Mouse (Mus musculus) midbrain, embryonic 15.5 days (tissue): ENCODE data around the gene Smagp. TPM values are rescaled to one million over a fixed set of nuclear protein-coding genes. Genes with fewer than 3 reads are reported as not detected.

Source experiments
- ATAC-seq: fragments of 200-750 bp; cut with Nextera tagmentation; replicated peaks from 2 replicates; pipeline ENCODE4 v1.8.0; 2017; ENCODE audit warnings: moderate TSS enrichment
- H3K27ac ChIP-seq: fragments of 300-500 bp; sonication (generic); 2 replicates; pipeline ENCODE4 v1.5.1; 2015; ENCODE audit warnings: mild to moderate bottlenecking, inconsistent platforms
- H3K27me3 ChIP-seq: fragments of 300-500 bp; sonication (generic); replicated peaks from 2 replicates; pipeline ENCODE4 v1.6.1; 2015; ENCODE audit warnings: inconsistent platforms
- H3K36me3 ChIP-seq: fragments of 300-500 bp; sonication (generic); replicated peaks from 2 replicates; pipeline ENCODE4 v1.6.1; 2015; ENCODE audit warnings: inconsistent platforms
- H3K4me1 ChIP-seq: fragments of 300-500 bp; sonication (generic); 2 replicates; pipeline ENCODE4 v1.6.1; 2015; ENCODE audit warnings: inconsistent platforms
- H3K4me2 ChIP-seq: fragments of 300-500 bp; sonication (generic); 2 replicates; pipeline ENCODE4 v1.6.1; 2015; ENCODE audit warnings: inconsistent platforms, mild to moderate bottlenecking, moderate library complexity
- H3K4me3 ChIP-seq: fragments of 300-500 bp; sonication (generic); 2 replicates; pipeline ENCODE4 v1.5.1; 2015; ENCODE audit warnings: mild to moderate bottlenecking, inconsistent platforms
- H3K9ac ChIP-seq: fragments of 300-500 bp; sonication (generic); 2 replicates; pipeline ENCODE4 v1.6.1; 2015; ENCODE audit warnings: mild to moderate bottlenecking, inconsistent platforms
- H3K9me3 ChIP-seq: fragments of 300-500 bp; sonication (generic); 2 replicates; pipeline ENCODE4 v1.6.1; 2016; ENCODE audit warnings: inconsistent platforms
- WGBS: fragments of 180-500 bp; shearing (Covaris S2); methylation state at CpG from one replicate; pipeline ENCODE4 v1.1.7; 2015; ENCODE audit warnings: mixed read lengths; 5-methylcytosine and 5-hydroxymethylcytosine counted together
- polyA plus RNA-seq: library from polyadenylated mRNA; unstranded; fragments of >200 nt; fragmentation: Nextera tagmentation; extraction: Ambion mirVana; gene quantifications from 2 replicates; pipeline ENCODE4 v1.2.1, GENCODE M21; 2015

Smagp gene
- polyA plus RNA-seq, 1 experiment from 2014 or later = 4.0 TPM

GRCm38 (mm10) chr15:100598883-100599275 lies 37.9 kb downstream of the Smagp start:
- peak overlapping the region; percentile 89 for H3K27ac ChIP-seq
- H3K9me3 ChIP-seq = no peaks in the 10 kb centered on the region
- H3K4me3 ChIP-seq = peak overlapping the region; percentile 86
- H3K4me1 ChIP-seq = peaks cover 16% of the 10 kb centered on the region
- no peaks in the 10 kb centered on the region for H3K36me3 ChIP-seq
- H3K4me2 ChIP-seq = peak overlapping the region; percentile 76
- under 1% methylated on average over 12 of the region's 12 CpGs for WGBS
- H3K9ac ChIP-seq = peak overlapping the region; percentile 86
- H3K27me3 ChIP-seq = peaks cover 3% of the 10 kb centered on the region
- peak; percentile 72 for ATAC-seq

DNA sequence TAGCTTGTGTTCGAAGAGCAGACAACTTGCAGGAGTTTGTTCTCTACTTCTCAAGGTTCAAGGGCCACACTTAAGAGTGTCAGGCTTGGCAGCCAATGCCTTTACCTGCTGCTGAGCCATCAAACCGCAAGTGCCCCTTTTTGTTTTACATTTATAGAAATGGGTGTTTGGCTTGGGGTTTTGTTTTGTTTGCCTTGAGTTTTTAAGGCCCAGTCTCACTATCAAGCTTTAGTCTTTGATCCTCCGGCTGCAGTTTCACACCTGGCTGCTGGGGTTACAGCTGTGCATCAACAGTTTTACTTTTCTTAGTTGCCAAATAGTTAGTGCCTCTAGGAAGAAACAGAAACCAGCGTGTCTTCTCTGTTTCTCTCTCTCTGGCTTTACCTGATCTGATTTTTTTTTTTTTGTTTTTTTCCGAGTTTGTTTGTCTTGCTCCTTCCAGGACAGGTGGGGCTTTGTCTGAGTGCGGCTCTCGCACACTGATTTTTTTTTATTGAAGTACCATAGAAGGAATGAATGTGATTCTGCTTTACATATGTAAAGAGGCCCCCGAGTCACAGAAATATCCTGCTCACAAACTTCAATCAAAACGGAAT lies 38.4 kb downstream of the Smagp start:
- WGBS = 25% methylated on average over 9 of the region's 9 CpGs
- no peak for ATAC-seq
- Histone ChIP-seq H3K4me3 (peak overlapping the region; percentile 86), H3K4me2 (peak overlapping the region; percentile 76), H3K9me3 (no peaks in the 10 kb centered on the region), H3K36me3 (no peaks in the 10 kb centered on the region), H3K27me3 (peaks cover 3% of the 10 kb centered on the region), H3K27ac (peak overlapping the region; percentile 89), H3K9ac (peak overlapping the region; percentile 86), H3K4me1 (peaks cover 16% of the 10 kb centered on the region)

GRCm38 (mm10) chr15:100592817-100593216 lies 43.9 kb downstream of the Smagp start:
- Histone ChIP-seq H3K27ac (no peak overlapping the region), H3K4me3 (no peak overlapping the region), H3K4me1 (no peaks in the 10 kb centered on the region), H3K9ac (no peak overlapping the region), H3K9me3 (no peaks in the 10 kb centered on the region), H3K27me3 (no peaks in the 10 kb centered on the region), H3K4me2 (no peak overlapping the region), H3K36me3 (peaks cover 7% of the 10 kb centered on the region; the same call in 1 of the 2 replicates)
- 86% methylated on average over 6 of the region's 6 CpGs for WGBS
- ATAC-seq = no peak

DNA sequence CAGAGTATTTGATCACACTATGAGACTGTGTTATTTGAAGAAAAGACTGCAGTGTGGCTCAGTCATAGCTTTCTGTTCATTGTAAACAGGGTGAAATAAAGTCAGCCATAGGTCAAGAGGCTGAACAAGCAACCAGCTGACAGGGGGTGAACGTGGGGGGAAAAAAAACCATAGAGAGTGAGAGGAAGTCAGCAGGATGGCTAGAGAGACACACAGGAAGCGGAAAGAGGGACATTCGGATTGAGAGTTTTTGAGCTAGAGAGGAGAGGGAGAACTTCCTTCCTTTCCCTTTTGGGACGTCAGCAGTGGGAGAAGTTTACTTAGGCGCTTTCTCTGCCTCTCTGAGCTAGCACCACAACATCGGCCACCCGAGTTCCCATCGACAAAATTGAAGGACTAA lies 46.3 kb downstream of the Smagp start:
- Histone ChIP-seq H3K9me3 (no peaks in the 10 kb centered on the region), H3K9ac (no peak overlapping the region), H3K4me2 (no peak overlapping the region), H3K4me1 (no peaks in the 10 kb centered on the region), H3K27me3 (no peaks in the 10 kb centered on the region), H3K27ac (no peak overlapping the region), H3K4me3 (no peak overlapping the region), H3K36me3 (peaks cover 20% of the 10 kb centered on the region)
- ATAC-seq = no peak
- WGBS = 82% methylated on average over 8 of the region's 8 CpGs

DNA sequence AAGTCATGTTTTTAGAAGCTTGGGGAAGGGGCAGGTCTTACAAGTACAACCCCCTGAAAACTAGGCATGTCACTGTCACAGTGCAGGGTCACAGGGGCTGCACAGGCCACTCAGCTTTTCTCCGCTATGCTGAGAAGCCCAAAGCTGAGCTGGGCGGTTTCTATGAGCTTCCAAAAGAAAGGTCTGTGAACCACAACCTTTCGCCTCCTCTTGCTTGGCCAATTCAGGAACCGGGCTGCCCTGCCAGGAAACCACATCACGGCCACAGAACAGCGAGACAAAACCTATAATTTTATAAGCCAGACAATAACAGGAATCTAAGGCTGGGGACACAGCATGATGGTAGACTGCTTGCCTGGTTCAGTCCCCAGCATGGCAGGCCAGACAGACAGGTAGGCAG lies 48.4 kb downstream of the Smagp start:
- H3K9me3 ChIP-seq = no peaks in the 10 kb centered on the region
- no peak overlapping the region for H3K4me3 ChIP-seq
- 87% methylated on average over 6 of the region's 6 CpGs for WGBS
- no peak overlapping the region for H3K27ac ChIP-seq
- no peak overlapping the region for H3K9ac ChIP-seq
- no peak overlapping the region for H3K4me2 ChIP-seq
- H3K4me1 ChIP-seq = no peaks in the 10 kb centered on the region
- H3K27me3 ChIP-seq = no peaks in the 10 kb centered on the region
- ATAC-seq = no peak
- peaks cover 27% of the 10 kb centered on the region for H3K36me3 ChIP-seq

DNA sequence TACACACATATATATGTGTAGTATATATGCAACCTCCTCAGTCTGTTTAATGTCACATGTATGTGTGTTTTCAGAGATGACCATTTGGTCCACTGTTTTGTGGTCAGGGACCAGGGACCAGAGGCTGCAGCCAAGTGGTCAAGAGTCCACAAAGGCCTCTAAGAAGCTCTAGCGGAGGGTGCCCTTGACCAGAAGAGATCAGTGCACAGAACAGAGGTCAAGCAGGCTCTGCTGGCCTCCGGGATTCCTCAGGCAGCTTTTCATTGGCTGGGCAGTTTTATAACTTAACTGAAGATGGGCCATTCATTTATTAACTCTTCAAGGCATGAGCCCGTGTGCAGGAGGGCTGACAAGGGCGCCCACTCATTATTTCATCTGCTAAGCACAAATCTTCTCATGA lies 49.6 kb downstream of the Smagp start:
- WGBS = 86% methylated on average over 4 of the region's 4 CpGs
- Histone ChIP-seq H3K9me3 (no peaks in the 10 kb centered on the region), H3K27ac (no peak overlapping the region), H3K4me3 (no peak overlapping the region), H3K9ac (no peak overlapping the region), H3K36me3 (peaks cover 27% of the 10 kb centered on the region), H3K27me3 (no peaks in the 10 kb centered on the region), H3K4me1 (no peaks in the 10 kb centered on the region), H3K4me2 (no peak overlapping the region)
- ATAC-seq = no peak

DNA sequence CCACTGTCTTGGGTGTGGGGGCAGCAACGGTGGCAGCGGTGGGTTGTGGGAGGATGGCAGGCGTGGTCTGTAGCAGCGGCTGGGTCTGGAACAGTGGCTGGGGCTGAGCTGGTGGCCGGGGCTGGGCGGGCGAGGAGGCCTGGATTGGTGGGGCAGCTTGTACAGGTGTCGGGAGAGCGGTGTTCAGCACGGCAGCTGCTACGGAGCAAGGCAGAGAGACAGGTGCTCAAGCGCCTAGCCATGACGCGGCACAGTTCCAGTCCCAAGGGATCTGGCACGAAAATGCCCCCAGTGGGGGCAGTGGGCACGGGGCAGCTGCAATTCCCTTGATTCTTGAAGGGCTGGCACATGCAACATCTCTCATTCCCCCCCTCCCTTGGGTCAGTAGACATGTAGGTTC lies 50.8 kb downstream of the Smagp start:
- Histone ChIP-seq H3K36me3 (peaks cover 31% of the 10 kb centered on the region), H3K9me3 (no peaks in the 10 kb centered on the region), H3K4me1 (no peaks in the 10 kb centered on the region), H3K27me3 (no peaks in the 10 kb centered on the region), H3K4me3 (no peak overlapping the region), H3K4me2 (no peak overlapping the region), H3K9ac (no peak overlapping the region), H3K27ac (no peak overlapping the region)
- no peak for ATAC-seq
- 93% methylated on average over 16 of the region's 16 CpGs for WGBS

GRCm38 (mm10) chr15:100580108-100580507 lies 56.6 kb downstream of the Smagp start:
- no peak overlapping the region for H3K27ac ChIP-seq
- H3K9ac ChIP-seq = no peak overlapping the region
- ATAC-seq = no peak
- H3K36me3 ChIP-seq = peaks cover 24% of the 10 kb centered on the region
- H3K4me2 ChIP-seq = no peak overlapping the region
- H3K4me1 ChIP-seq = no peaks in the 10 kb centered on the region
- no peak overlapping the region for H3K4me3 ChIP-seq
- 88% methylated on average over 10 of the region's 10 CpGs for WGBS
- no peaks in the 10 kb centered on the region for H3K27me3 ChIP-seq
- H3K9me3 ChIP-seq = no peaks in the 10 kb centered on the region

- no peak overlapping the region for H3K4me3 ChIP-seq
- no peak overlapping the region for H3K9ac ChIP-seq
- H3K27me3 ChIP-seq = no peaks in the 10 kb centered on the region
- 89% methylated on average over 16 of the region's 16 CpGs for WGBS
- H3K9me3 ChIP-seq = no peaks in the 10 kb centered on the region
- H3K4me2 ChIP-seq = no peak overlapping the region
- H3K4me1 ChIP-seq = peaks cover 11% of the 10 kb centered on the region
- H3K27ac ChIP-seq = no peak overlapping the region
- no peak for ATAC-seq
- peaks cover 20% of the 10 kb centered on the region for H3K36me3 ChIP-seq
These were observed 58.8 kb downstream of the Smagp start for GRCm38 (mm10) chr15:100577972-100578371.

DNA sequence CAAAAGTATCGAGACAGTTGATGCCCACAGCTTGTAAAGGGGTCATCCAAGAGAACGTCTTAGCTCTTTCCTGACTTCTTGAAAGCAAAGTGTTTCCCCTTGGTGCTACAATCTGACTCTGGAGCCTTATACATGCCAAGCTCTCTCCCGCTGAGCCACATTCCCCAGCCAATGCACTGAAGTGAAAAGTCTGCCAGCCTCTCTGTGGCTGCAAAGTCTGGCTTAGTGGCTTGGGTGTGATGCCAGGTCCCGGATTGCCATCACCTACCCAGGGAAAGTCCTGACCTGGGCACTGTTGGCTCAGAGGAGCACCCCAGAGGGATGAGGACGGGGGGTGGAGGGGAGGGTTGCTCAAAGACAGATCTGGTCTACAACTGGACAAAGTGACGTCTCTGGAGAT lies 59.9 kb downstream of the Smagp start:
- Histone ChIP-seq H3K4me1 (peaks cover 11% of the 10 kb centered on the region), H3K36me3 (peaks cover 20% of the 10 kb centered on the region), H3K9me3 (no peaks in the 10 kb centered on the region), H3K27ac (no peak overlapping the region), H3K4me3 (no peak overlapping the region), H3K27me3 (no peaks in the 10 kb centered on the region), H3K4me2 (no peak overlapping the region), H3K9ac (no peak overlapping the region)
- 88% methylated on average over 6 of the region's 6 CpGs for WGBS
- no peak for ATAC-seq

DNA sequence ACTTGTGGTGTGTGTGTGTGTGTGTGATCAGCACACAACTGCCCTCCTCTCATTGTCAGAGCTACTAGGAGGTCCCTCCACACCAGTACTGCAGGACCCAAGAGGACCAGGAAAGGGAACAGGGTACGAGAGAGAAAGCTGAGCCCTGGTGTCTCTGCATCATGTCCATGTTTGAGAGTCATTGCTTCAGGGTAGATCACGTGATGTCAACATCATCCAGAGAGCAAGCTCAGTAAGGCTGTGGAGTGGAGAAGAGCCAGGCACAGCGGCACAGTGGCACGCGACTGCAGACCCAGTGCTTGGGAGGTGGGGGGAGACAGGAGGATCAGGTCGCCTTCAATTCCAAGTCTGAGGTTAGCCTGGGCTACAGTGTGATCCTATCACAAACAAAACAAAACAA lies 60.3 kb downstream of the Smagp start:
- no peaks in the 10 kb centered on the region for H3K27me3 ChIP-seq
- no peak for ATAC-seq
- H3K36me3 ChIP-seq = peaks cover 20% of the 10 kb centered on the region

GRCm38 (mm10) chr15:100575366-100575765 lies 61.4 kb downstream of the Smagp start:
- Histone ChIP-seq H3K27me3 (no peaks in the 10 kb centered on the region), H3K27ac (no peak overlapping the region), H3K9ac (no peak overlapping the region), H3K4me1 (peaks cover 11% of the 10 kb centered on the region), H3K9me3 (no peaks in the 10 kb centered on the region), H3K36me3 (peaks cover 12% of the 10 kb centered on the region), H3K4me3 (no peak overlapping the region), H3K4me2 (no peak overlapping the region)
- WGBS = 86% methylated on average over 12 of the region's 12 CpGs
- ATAC-seq = no peak

More for the DNA sequence above, 60.3 kb downstream of the Smagp start:
- H3K27ac ChIP-seq = no peak overlapping the region
- H3K4me2 ChIP-seq = no peak overlapping the region
- no peaks in the 10 kb centered on the region for H3K9me3 ChIP-seq
- 92% methylated on average over 6 of the region's 6 CpGs for WGBS
- H3K4me3 ChIP-seq = no peak overlapping the region
- H3K9ac ChIP-seq = no peak overlapping the region
- peaks cover 11% of the 10 kb centered on the region for H3K4me1 ChIP-seq

DNA sequence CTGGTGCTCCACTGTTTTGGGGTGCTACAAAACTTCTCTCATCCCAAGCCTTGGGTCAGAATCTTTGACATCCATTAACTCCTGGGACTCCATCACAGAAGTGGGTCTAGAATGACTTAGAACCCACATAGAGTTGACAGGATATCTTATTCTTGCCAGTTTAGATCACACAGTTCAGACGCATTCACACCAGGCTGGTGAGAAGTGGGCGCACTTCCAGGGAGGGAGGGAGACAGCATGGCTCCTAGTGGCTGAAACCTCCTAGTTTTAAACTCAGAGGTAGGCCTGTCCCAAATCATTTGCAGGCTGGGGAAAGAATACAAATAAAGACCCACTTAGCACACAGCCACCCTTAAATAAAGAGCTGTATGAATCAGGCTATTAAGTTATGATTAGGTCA lies 62.4 kb downstream of the Smagp start:
- no peak for ATAC-seq
- H3K27ac ChIP-seq = peak overlapping the region; percentile 34; the same call in 1 of the 2 replicates
- WGBS = 75% methylated on average over 2 of the region's 2 CpGs
- no peak overlapping the region for H3K4me3 ChIP-seq
- peaks cover 12% of the 10 kb centered on the region for H3K36me3 ChIP-seq
- peaks cover 11% of the 10 kb centered on the region for H3K4me1 ChIP-seq
- H3K4me2 ChIP-seq = no peak overlapping the region
- H3K9ac ChIP-seq = no peak overlapping the region
- no peaks in the 10 kb centered on the region for H3K27me3 ChIP-seq
- no peaks in the 10 kb centered on the region for H3K9me3 ChIP-seq
